Mouse (Mus musculus) mouse trophoblast stem cell (cell line): ENCODE results near the gene Olfr486.
"Not testable (repeated sequence)": the region's sequence is repeated elsewhere in the genome, so short reads cannot be mapped to it uniquely, and the experiment has no call there.

Source experiments
- in situ Hi-C, 2 experiments: fragments of 300-500 bp; cut with MseI, MboI; formaldehyde crosslinking; loops; 2 replicates in 1 of 2; 3 replicates in 1 of 2; pipeline ENCODE4 v1.15.1; 2025

The Olfr486 gene

GRCm38 (mm10) chr7:108172642-108173041, at the start of gene Olfr486:
TSS of gene Olfr486 (minus strand) at chr7:108172742.
- in situ Hi-C loops: not testable (repeated sequence)

DNA sequence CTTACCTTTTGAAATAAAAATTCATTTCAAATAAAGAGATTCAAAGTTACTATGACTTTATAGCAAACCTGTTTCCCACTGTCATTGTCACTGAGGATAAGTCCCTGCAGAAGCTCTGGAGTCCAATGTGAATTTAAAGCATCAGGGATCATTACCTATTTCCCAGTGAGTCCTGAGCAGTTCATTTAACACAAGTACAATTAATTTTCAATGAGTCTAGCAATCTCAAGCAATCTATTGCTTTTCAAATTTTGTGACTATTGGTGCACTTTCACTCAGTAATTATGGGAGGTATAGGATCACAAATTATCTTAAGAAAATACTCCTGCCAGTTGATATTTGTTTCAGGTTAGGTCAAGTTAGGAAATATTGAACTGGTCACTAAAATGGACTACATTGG, 42.0 kb upstream of the Olfr486 start, which contains the start of gene Olfr487:
TSS of gene Olfr487 (minus strand) at position 101 of the 400 bp plus-strand sequence.
- in situ Hi-C loops: not testable (repeated sequence)

DNA sequence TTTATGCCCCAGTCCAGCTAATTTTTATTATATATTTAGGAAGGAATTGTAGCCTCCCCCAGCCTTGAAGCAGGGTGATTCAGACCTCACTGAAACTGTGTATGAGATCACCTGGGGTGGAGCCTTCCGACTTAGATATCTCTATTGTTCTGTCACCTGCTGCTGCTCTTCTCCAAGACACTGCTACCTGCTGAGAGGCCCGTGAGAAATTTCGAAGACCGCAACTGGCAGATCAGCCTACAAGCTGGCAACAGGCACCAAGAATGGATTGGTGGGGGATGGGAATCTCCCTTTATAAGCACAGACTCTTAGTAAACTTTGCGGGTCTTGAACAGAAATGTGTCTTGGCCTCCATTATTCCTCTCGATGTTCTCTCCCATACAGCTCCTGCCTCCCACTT, 24.4 kb upstream of the Olfr486 start:
- in situ Hi-C loops: no loop called here

DNA sequence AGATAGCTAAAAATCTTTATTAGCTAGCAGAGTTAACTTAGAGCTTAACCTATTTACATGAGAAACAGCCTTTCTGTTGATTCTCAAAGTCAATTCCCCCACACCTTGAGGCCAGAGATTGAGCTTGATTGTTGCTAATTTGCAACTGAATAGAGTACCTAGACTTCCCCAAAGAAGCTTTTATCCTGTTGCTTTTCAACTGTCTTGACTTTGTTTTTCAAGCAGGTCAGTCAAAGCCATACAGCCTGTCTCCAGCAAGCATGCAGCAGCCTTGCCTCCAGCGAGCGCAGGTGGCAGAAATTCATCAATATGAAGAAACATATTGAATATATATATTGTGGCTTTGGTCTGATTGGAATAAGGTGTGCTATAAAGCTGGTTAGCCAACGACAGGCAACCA, 23.8 kb upstream of the Olfr486 start:
- in situ Hi-C loops: not testable (repeated sequence)

- in situ Hi-C loops: not testable (repeated sequence)
Observed at GRCm38 (mm10) chr7:108192714-108193113, 20.2 kb upstream of the Olfr486 start.

DNA sequence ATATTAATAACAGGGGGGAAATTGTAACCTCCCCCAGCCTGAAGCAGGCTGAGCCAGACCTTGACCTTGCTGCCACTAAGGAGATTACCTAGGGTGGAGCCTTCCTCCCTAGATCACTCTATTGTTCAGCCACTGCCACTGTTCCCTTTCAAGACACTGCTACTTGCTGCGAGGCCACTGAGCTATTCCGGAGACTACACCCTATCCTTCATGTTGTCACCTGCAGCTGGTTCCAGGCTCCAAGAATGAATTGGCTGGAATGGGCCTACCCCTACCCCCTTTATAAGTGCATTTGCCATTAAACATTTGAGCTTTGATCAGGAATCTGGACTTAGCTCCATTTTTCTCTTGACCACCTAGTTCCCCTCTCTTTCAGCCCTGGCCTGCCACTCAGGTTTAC, 18.7 kb upstream of the Olfr486 start:
- in situ Hi-C loops: not testable (repeated sequence)

- in situ Hi-C loops: not testable (repeated sequence)
Observed at GRCm38 (mm10) chr7:108185237-108185636, 12.7 kb upstream of the Olfr486 start.

DNA sequence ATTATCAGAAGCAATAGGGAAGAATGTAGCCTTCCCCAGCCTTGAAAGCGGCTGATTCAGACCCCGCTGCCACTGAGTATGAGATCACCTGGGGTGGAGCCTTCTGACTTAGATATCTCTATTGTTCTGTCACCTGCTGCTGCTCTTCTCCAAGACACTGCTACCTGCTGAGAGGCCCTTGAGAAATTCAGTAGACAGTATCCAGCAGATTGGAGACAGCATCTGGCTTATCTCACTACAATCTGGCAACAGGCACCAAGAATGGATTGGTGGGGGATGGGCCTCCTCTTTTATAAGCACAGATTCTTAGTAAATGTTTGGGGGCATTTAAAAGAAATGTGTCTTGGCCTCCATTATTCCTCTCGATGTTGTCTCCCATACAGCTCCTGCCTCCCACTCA, 11.9 kb upstream of the Olfr486 start:
- in situ Hi-C loops: not testable (repeated sequence)

- in situ Hi-C loops: no loop called here
Observed at GRCm38 (mm10) chr7:108159771-108160170, 12.8 kb downstream of the Olfr486 start, which contains the start of gene Olfr485. TSS of gene Olfr485 (minus strand) at chr7:108159871.

- in situ Hi-C loops: no loop called here
Observed at GRCm38 (mm10) chr7:108127349-108127748, 45.2 kb downstream of the Olfr486 start, which contains the start of gene Olfr484. TSS of gene Olfr484 (minus strand) at chr7:108127449.
